Mouse (Mus musculus) yolk sac, embryonic 10.5 days (tissue): ENCODE results near the gene Prss22.
"Not testable (repeated sequence)": the region's sequence is repeated elsewhere in the genome, so short reads cannot be mapped to it uniquely, and the experiment has no call there.

ENCODE experiments used
- DNase-seq: peaks from one replicate; pipeline ENCODE4 v3.0.0-alpha.2; 2017; ENCODE audit warnings: low spot score

Gene Prss22

GRCm38 (mm10) chr17:23995421-23995820 is 2.5 kb downstream of the Prss22 start:
- no peak for DNase-seq

GRCm38 (mm10) chr17:23994667-23995066 is 3.2 kb downstream of the Prss22 start:
- no peak for DNase-seq

GRCm38 (mm10) chr17:23993559-23994428 is 4.1 kb downstream of the Prss22 start:
- DNase-seq = peak; percentile 88

- peak; percentile 62 for DNase-seq
Measured at GRCm38 (mm10) chr17:23992789-23993553, 4.9 kb downstream of the Prss22 start.

- DNase-seq = no peak
Measured at GRCm38 (mm10) chr17:23989802-23990201, 8.1 kb downstream of the Prss22 start.

- DNase-seq = no peak
Measured at GRCm38 (mm10) chr17:23984989-23985388, 12.9 kb downstream of the Prss22 start.

- peak; percentile 85 for DNase-seq
Measured at GRCm38 (mm10) chr17:23982912-23983311, 15.0 kb downstream of the Prss22 start.

GRCm38 (mm10) chr17:23980297-23980909 is 17.5 kb downstream of the Prss22 start, which contains the start of gene Prss30:
Gene Prss30 (minus strand): TSS chr17:23980566.
- no peak for DNase-seq

- DNase-seq = no peak
Measured at GRCm38 (mm10) chr17:23979471-23979870, 18.4 kb downstream of the Prss22 start.

- peak; percentile 84 for DNase-seq
Measured at GRCm38 (mm10) chr17:23976665-23977064, 21.2 kb downstream of the Prss22 start.

- no peak for DNase-seq
Measured at GRCm38 (mm10) chr17:23971315-23971714, 26.6 kb downstream of the Prss22 start.

GRCm38 (mm10) chr17:23969231-23969630 is 28.7 kb downstream of the Prss22 start:
- DNase-seq = peak; percentile 49

GRCm38 (mm10) chr17:23968780-23969179 is 29.1 kb downstream of the Prss22 start:
- DNase-seq = no peak

GRCm38 (mm10) chr17:23966658-23967401 is 31.1 kb downstream of the Prss22 start:
- peak; percentile 58 for DNase-seq

GRCm38 (mm10) chr17:23965805-23966425 is 32.0 kb downstream of the Prss22 start:
- no peak for DNase-seq

GRCm38 (mm10) chr17:23961573-23962122 is 36.3 kb downstream of the Prss22 start:
- DNase-seq = no peak

- DNase-seq = peak; percentile 72
Measured at GRCm38 (mm10) chr17:23960084-23960738, 37.7 kb downstream of the Prss22 start.

GRCm38 (mm10) chr17:23955174-23955573 is 42.7 kb downstream of the Prss22 start, which contains the start of gene Sbpl:
Gene Sbpl (minus strand): TSS chr17:23955274.
- DNase-seq = no peak

- not testable (repeated sequence) for DNase-seq
Measured at GRCm38 (mm10) chr17:23950828-23951227, 47.1 kb downstream of the Prss22 start.

- DNase-seq = no peak
Measured at GRCm38 (mm10) chr17:23949068-23949467, 48.8 kb downstream of the Prss22 start.
